Mouse (Mus musculus) MEL (cell line): Measurements from ENCODE around the gene Ptprh. TPM values are rescaled to one million over a fixed set of nuclear protein-coding genes. Genes with fewer than 3 reads are reported as not detected.

Source experiments
- DNase-seq: peaks from one replicate; pipeline ENCODE4 v3.0.0; 2011; ENCODE audit warnings: low read depth, low spot score
- H3K27ac ChIP-seq: 2 replicates; pipeline ENCODE4 v1.5.1; 2012; ENCODE audit warnings: low read depth, mild to moderate bottlenecking, control low read depth, low read length, moderate library complexity; ENCODE audit not compliant: control insufficient read depth
- H3K27me3 ChIP-seq, 2 experiments: fragments of 150-350 bp in 1 of 2; sonication (generic) in 1 of 2; 2 replicates each; pipeline ENCODE4 v1.6.1; 2012; ENCODE audit warnings: low read length in 2 of 2, mild to moderate bottlenecking in 2 of 2, improper control_type of control experiment in 1 of 2, moderate library complexity in 1 of 2; ENCODE audit not compliant: insufficient read depth in 2 of 2, control insufficient read depth in 1 of 2
- H3K36me3 ChIP-seq, 2 experiments: 2 replicates each; pipeline ENCODE4 v1.6.1; 2012 to 2014; ENCODE audit warnings: low read length in 2 of 2, improper control_type of control experiment in 1 of 2, inconsistent platforms in 1 of 2, mild to moderate bottlenecking in 1 of 2; ENCODE audit not compliant: insufficient read depth in 2 of 2, control insufficient read depth in 1 of 2
- H3K4me1 ChIP-seq, 2 experiments: fragments of 150-350 bp in 1 of 2; sonication (generic) in 1 of 2; 2 replicates each; pipeline ENCODE4 v1.6.1; 2012; ENCODE audit warnings: low read length in 2 of 2, improper control_type of control experiment in 1 of 2, mild to moderate bottlenecking in 1 of 2; ENCODE audit not compliant: insufficient read depth in 2 of 2, control insufficient read depth in 1 of 2
- H3K4me3 ChIP-seq, 2 experiments: fragments of 150-350 bp in 1 of 2; sonication (generic) in 1 of 2; 2 replicates each; pipeline ENCODE4 v1.5.1; 2012; ENCODE audit warnings: low read depth in 2 of 2, low read length in 2 of 2, mild to moderate bottlenecking in 2 of 2, moderate library complexity in 2 of 2, control low read depth in 1 of 2, improper control_type of control experiment in 1 of 2; ENCODE audit not compliant: control insufficient read depth in 1 of 2, insufficient read depth in 1 of 2
- H3K79me2 ChIP-seq: 2 replicates; pipeline ENCODE4 v1.6.1; 2012; ENCODE audit warnings: mild to moderate bottlenecking, low read length, moderate library complexity; ENCODE audit not compliant: control insufficient read depth, poor library complexity, insufficient read depth
- H3K9ac ChIP-seq: 2 replicates; pipeline ENCODE4 v1.6.1; 2012; ENCODE audit warnings: low read depth, mild to moderate bottlenecking, control low read depth, low read length, moderate library complexity; ENCODE audit not compliant: control insufficient read depth, poor library complexity, severe bottlenecking
- H3K9me3 ChIP-seq: fragments of 150-350 bp; sonication (generic); replicated peaks from 2 replicates; pipeline ENCODE4 v1.6.1; 2012; ENCODE audit warnings: mild to moderate bottlenecking, low read length, improper control_type of control experiment, moderate library complexity; ENCODE audit not compliant: insufficient read depth
- BHLHE40 ChIP-seq: IDR thresholded peaks from 2 replicates; pipeline ENCODE4 v1.6.1; 2012; ENCODE audit warnings: low read depth, mild to moderate bottlenecking, inconsistent platforms, low read length, improper control_type of control experiment, borderline replicate concordance
- CHD1 ChIP-seq: IDR thresholded peaks from 2 replicates; pipeline ENCODE4 v1.6.1; 2012; ENCODE audit warnings: low read depth, mild to moderate bottlenecking, inconsistent platforms, low read length, improper control_type of control experiment
- CHD2 ChIP-seq: IDR thresholded peaks from 2 replicates; pipeline ENCODE4 v1.6.1; 2011; ENCODE audit warnings: low read length, improper control_type of control experiment
- CTCF ChIP-seq, 3 experiments: IDR thresholded peaks in 2 of 3; conservative IDR thresholded peaks in 1 of 3; 2 replicates each; pipeline ENCODE4 v1.5.1; 2011 to 2012; ENCODE audit warnings: low read length in 3 of 3, low read depth in 2 of 3, mild to moderate bottlenecking in 2 of 3, improper control_type of control experiment in 1 of 3, inconsistent platforms in 1 of 3, mixed read lengths in 1 of 3, moderate library complexity in 1 of 3; ENCODE audit not compliant: control insufficient read depth in 1 of 3, insufficient read depth in 1 of 3, poor library complexity in 1 of 3, severe bottlenecking in 1 of 3
- E2F4 ChIP-seq: IDR thresholded peaks from 2 replicates; pipeline ENCODE4 v1.6.1; 2011; ENCODE audit warnings: low read depth, low read length, improper control_type of control experiment, borderline replicate concordance
- ELF1 ChIP-seq: IDR thresholded peaks from 2 replicates; pipeline ENCODE4 v1.6.1; 2014; ENCODE audit warnings: low read depth, mild to moderate bottlenecking, inconsistent platforms, low read length, improper control_type of control experiment, moderate library complexity
- EP300 ChIP-seq, 2 experiments: IDR thresholded peaks; 2 replicates each; pipeline ENCODE4 v1.6.1; 2011; ENCODE audit warnings: improper control_type of control experiment in 2 of 2, low read length in 2 of 2, low read depth in 1 of 2, mild to moderate bottlenecking in 1 of 2
- GABPA ChIP-seq: IDR thresholded peaks from 2 replicates; pipeline ENCODE4 v1.6.1; 2012; ENCODE audit warnings: low read depth, mild to moderate bottlenecking, inconsistent platforms, low read length, improper control_type of control experiment, moderate library complexity
- GATA1 ChIP-seq: IDR thresholded peaks from 2 replicates; pipeline ENCODE4 v1.6.1; 2011; ENCODE audit warnings: low read depth, low read length, improper control_type of control experiment
- HCFC1 ChIP-seq: IDR thresholded peaks from 2 replicates; pipeline ENCODE4 v1.6.1; 2012; ENCODE audit warnings: low read depth, mild to moderate bottlenecking, inconsistent platforms, low read length, improper control_type of control experiment, moderate library complexity
- JUND ChIP-seq: IDR thresholded peaks from 2 replicates; pipeline ENCODE4 v1.6.1; 2011; ENCODE audit warnings: low read depth, mild to moderate bottlenecking, improper control_type of control experiment, low read length
- KAT2A ChIP-seq: conservative IDR thresholded peaks from 2 replicates; pipeline ENCODE4 v1.6.1; 2012; ENCODE audit warnings: low read depth, low read length, improper control_type of control experiment, inconsistent platforms
- MAFK ChIP-seq: IDR thresholded peaks from 2 replicates; pipeline ENCODE4 v1.6.1; 2011; ENCODE audit warnings: low read depth, mild to moderate bottlenecking, low read length, improper control_type of control experiment, borderline replicate concordance
- MAX ChIP-seq: IDR thresholded peaks from 2 replicates; pipeline ENCODE4 v1.6.1; 2011; ENCODE audit warnings: low read length, improper control_type of control experiment
- MAZ ChIP-seq: IDR thresholded peaks from 2 replicates; pipeline ENCODE4 v1.6.1; 2012; ENCODE audit warnings: low read depth, mild to moderate bottlenecking, inconsistent platforms, low read length, improper control_type of control experiment
- MEF2A ChIP-seq: IDR thresholded peaks from 2 replicates; pipeline ENCODE4 v1.6.1; 2014; ENCODE audit warnings: low read depth, mild to moderate bottlenecking, inconsistent platforms, low read length, improper control_type of control experiment; ENCODE audit not compliant: poor library complexity, insufficient replicate concordance, severe bottlenecking; ENCODE audit errors: extremely low read depth
- MXI1 ChIP-seq: IDR thresholded peaks from 2 replicates; pipeline ENCODE4 v1.6.1; 2011; ENCODE audit warnings: mild to moderate bottlenecking, low read depth, low read length, improper control_type of control experiment
- MYB ChIP-seq: IDR thresholded peaks from 2 replicates; pipeline ENCODE4 v1.6.1; 2011; ENCODE audit warnings: mild to moderate bottlenecking, low read depth, low read length, improper control_type of control experiment
- NRF1 ChIP-seq: IDR thresholded peaks from 2 replicates; pipeline ENCODE4 v1.6.1; 2014; ENCODE audit warnings: low read depth, mild to moderate bottlenecking, inconsistent platforms, low read length, improper control_type of control experiment, moderate library complexity; ENCODE audit not compliant: poor library complexity, insufficient read depth, severe bottlenecking
- POLR2A ChIP-seq, 2 experiments: IDR thresholded peaks; 2 replicates each; pipeline ENCODE4 v1.6.1; 2011 to 2012; ENCODE audit warnings: low read length in 2 of 2, mild to moderate bottlenecking in 2 of 2, control low read depth in 1 of 2, improper control_type of control experiment in 1 of 2, low read depth in 1 of 2, moderate library complexity in 1 of 2; ENCODE audit not compliant: control insufficient read depth in 1 of 2, insufficient read depth in 1 of 2, poor library complexity in 1 of 2
- POLR2AphosphoS2 ChIP-seq: IDR thresholded peaks from 2 replicates; pipeline ENCODE4 v1.6.1; 2011; ENCODE audit warnings: low read length, improper control_type of control experiment
- RAD21 ChIP-seq: IDR thresholded peaks from 2 replicates; pipeline ENCODE4 v1.6.1; 2011; ENCODE audit warnings: mild to moderate bottlenecking, low read depth, low read length, improper control_type of control experiment
- RCOR1 ChIP-seq: IDR thresholded peaks from 2 replicates; pipeline ENCODE4 v1.6.1; 2012; ENCODE audit warnings: low read depth, mild to moderate bottlenecking, inconsistent platforms, low read length, improper control_type of control experiment
- SIN3A ChIP-seq: IDR thresholded peaks from 2 replicates; pipeline ENCODE4 v1.6.1; 2012; ENCODE audit warnings: low read length, improper control_type of control experiment, inconsistent platforms
- SMC3 ChIP-seq: IDR thresholded peaks from 2 replicates; pipeline ENCODE4 v1.6.1; 2011; ENCODE audit warnings: low read depth, low read length, improper control_type of control experiment
- TBP ChIP-seq: IDR thresholded peaks from 2 replicates; pipeline ENCODE4 v1.8.0; 2011; ENCODE audit warnings: low read depth, low read length, improper control_type of control experiment
- TCF12 ChIP-seq: IDR thresholded peaks from 2 replicates; pipeline ENCODE4 v1.6.1; 2014; ENCODE audit warnings: low read depth, mild to moderate bottlenecking, inconsistent platforms, low read length, improper control_type of control experiment, moderate library complexity
- USF1 ChIP-seq: IDR thresholded peaks from 2 replicates; pipeline ENCODE4 v1.6.1; 2014; ENCODE audit warnings: low read depth, mild to moderate bottlenecking, inconsistent platforms, low read length, improper control_type of control experiment, moderate library complexity
- USF2 ChIP-seq, 2 experiments: IDR thresholded peaks; 2 replicates each; pipeline ENCODE4 v1.6.1; 2011 to 2012; ENCODE audit warnings: improper control_type of control experiment in 2 of 2, low read length in 2 of 2, borderline replicate concordance in 1 of 2, inconsistent platforms in 1 of 2, low read depth in 1 of 2, mild to moderate bottlenecking in 1 of 2; ENCODE audit not compliant: insufficient read depth in 1 of 2
- ZC3H11A ChIP-seq: IDR thresholded peaks from 2 replicates; pipeline ENCODE4 v1.6.1; 2012; ENCODE audit warnings: low read depth, mild to moderate bottlenecking, inconsistent platforms, low read length, improper control_type of control experiment
- ZKSCAN1 ChIP-seq: IDR thresholded peaks from 2 replicates; pipeline ENCODE4 v1.6.1; 2012; ENCODE audit warnings: low read depth, mild to moderate bottlenecking, inconsistent platforms, low read length, improper control_type of control experiment, moderate library complexity
- ZMIZ1 ChIP-seq: IDR thresholded peaks from 2 replicates; pipeline ENCODE4 v1.6.1; 2012; ENCODE audit warnings: low read depth, mild to moderate bottlenecking, inconsistent platforms, low read length, improper control_type of control experiment, moderate library complexity
- ZNF384 ChIP-seq: IDR thresholded peaks from 2 replicates; pipeline ENCODE4 v1.6.1; 2012; ENCODE audit warnings: low read depth, mild to moderate bottlenecking, inconsistent platforms, low read length, improper control_type of control experiment
- polyA plus RNA-seq, 2 experiments: library from polyadenylated mRNA; stranded (reverse) in 1 of 2; unstranded in 1 of 2; fragments of >175 nt in 1 of 2; fragments of >200 nt in 1 of 2; gene quantifications; 2 replicates each; pipeline versions ENCODE4 v1.2.1 to v1.2.4; 2012; ENCODE audit warnings: low replicate concordance in 2 of 2, low read depth in 1 of 2; ENCODE audit not compliant: insufficient read length in 2 of 2, insufficient read depth in 1 of 2, missing spikeins in 1 of 2
- total RNA-seq: library from RNA; depleted of rRNA; stranded (reverse); fragments of 300-350 nt; gene quantifications from 2 replicates; pipeline ENCODE4 v1.2.3, GENCODE M21; 2012

Gene Ptprh
- total and polyA plus RNA-seq, 3 experiments: not detected

- peak; percentile 71 to 91; a peak in 3 of 4 replicates for TF ChIP-seq POLR2A (IDR thresholded peaks at IDR 0.05; ENCODE audit: control insufficient read depth in 1 of 2, insufficient read depth in 1 of 2, low read depth in 1 of 2, low read length in 2 of 2, poor library complexity in 1 of 2)
- peak; percentile 89 for TF ChIP-seq POLR2AphosphoS2
- TF ChIP-seq, all 39 proteins: peak for 17
Observed at GRCm38 (mm10) chr7:4522292-4522691, 81.5 kb downstream of the Ptprh start (continued).

GRCm38 (mm10) chr7:4521231-4522003, 82.4 kb downstream of the Ptprh start:
- Histone ChIP-seq H3K4me1 (peaks cover 2 to 24% of the 10 kb centered on the region in 2 experiments; a peak in 3 of 4 replicates), H3K79me2 (peaks cover 12% of the 10 kb centered on the region), H3K9me3 (no peaks in the 10 kb centered on the region), H3K27me3 (no peaks in the 10 kb centered on the region), H3K27ac (peak overlapping the region; percentile 88), H3K36me3 (peaks cover 0 to 11% of the 10 kb centered on the region in 2 experiments; a peak in 2 of 4 replicates), H3K4me3 (peak overlapping the region; percentile 74 to 76), H3K9ac (peak overlapping the region; percentile 80)
- DNase-seq: peak; percentile 88
- TF ChIP-seq SIN3A (peak; percentile 73), ZNF384 (no peak), TCF12 (no peak; the same call in 1 of the 2 replicates), TBP (peak; percentile 39; the same call in 1 of the 2 replicates), ELF1 (no peak), MEF2A (no peak), E2F4 (no peak), MAFK (no peak), RCOR1 (peak; percentile 42; the same call in 1 of the 2 replicates), CHD1 (no peak), ZC3H11A (no peak), USF2 (IDR thresholded peaks at IDR 0.05; ENCODE audit: borderline replicate concordance in 1 of 2, insufficient read depth in 1 of 2, low read depth in 1 of 2, low read length in 2 of 2) (no peak), MXI1 (peak; percentile 65; the same call in 1 of the 2 replicates), HCFC1 (peak; percentile 48; the same call in 1 of the 2 replicates), KAT2A (peak; percentile 28; the same call in 1 of the 2 replicates), USF1 (0 out of 2 replicates have a peak, but pooled peaks have one; percentile 13), CHD2 (no peak), MAX (peak; percentile 37), GABPA (no peak), RAD21 (no peak), MAZ (no peak; the same call in none of the 2 replicates), POLR2AphosphoS2 (no peak; the same call in 1 of the 2 replicates), BHLHE40 (0 out of 2 replicates have a peak, but pooled peaks have one; percentile 5), ZKSCAN1 (no peak), ZMIZ1 (0 out of 2 replicates have a peak, but pooled peaks have one; percentile 46), NRF1 (peak; percentile 42; the same call in 1 of the 2 replicates), MYB (no peak), EP300 (IDR thresholded peaks at IDR 0.05; ENCODE audit: low read depth in 1 of 2, low read length in 2 of 2) (no peak; a peak in 3 of 4 replicates), SMC3 (peak; percentile 15), GATA1 (0 out of 2 replicates have a peak, but pooled peaks have one; percentile 10), CTCF (IDR thresholded peaks at IDR 0.05 in 2 of 3, conservative IDR thresholded peaks at IDR 0.05 in 1 of 3; ENCODE audit: control insufficient read depth in 1 of 3, insufficient read depth in 1 of 3, low read depth in 2 of 3, low read length in 3 of 3, poor library complexity in 1 of 3, severe bottlenecking in 1 of 3) (no peak), JUND (no peak)
